Mouse (Mus musculus): Measurements from ENCODE around the gene Phrf1. TPM values are rescaled to one million over a fixed set of nuclear protein-coding genes. Genes with fewer than 3 reads are reported as not detected.

Gene Phrf1
- polyA plus RNA-seq, 1 experiment = 58.7 TPM

DNA sequence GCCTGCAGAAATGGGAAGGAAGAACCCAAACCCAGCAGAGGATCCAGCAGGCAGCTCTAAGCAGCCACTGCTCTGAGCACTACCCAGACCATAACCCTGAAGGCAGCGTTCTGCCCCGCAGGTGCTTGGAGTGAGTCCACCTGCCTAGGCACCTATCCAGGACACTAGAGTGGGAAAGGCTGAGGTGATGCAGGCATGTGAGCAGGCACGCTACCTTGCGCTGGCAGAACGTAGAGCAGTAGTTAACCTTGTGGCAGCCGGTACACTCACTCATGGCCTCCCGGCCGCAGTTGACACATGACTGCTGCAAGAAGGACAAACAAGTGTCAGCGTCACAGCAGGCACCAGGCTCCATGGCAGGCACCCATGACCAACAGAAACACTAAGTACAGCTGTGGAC lies 72.8 kb downstream of the Phrf1 start:
- H3K4me3 ChIP-seq (ENCODE audit: insufficient read depth, low read length) = no peak overlapping the region
- peaks cover 2% of the 10 kb centered on the region; the same call in 1 of the 2 replicates for H3K4me1 ChIP-seq (ENCODE audit: control insufficient read depth, insufficient read depth, low read length)
- H3K27ac ChIP-seq (ENCODE audit: insufficient read depth, low read length) = no peak overlapping the region
- no peak for TF ChIP-seq POLR2A (IDR thresholded peaks at IDR 0.05; ENCODE audit: low read depth, low read length)
- TF ChIP-seq CTCF (IDR thresholded peaks at IDR 0.05; ENCODE audit: borderline replicate concordance, insufficient read depth, low read length) = no peak

DNA sequence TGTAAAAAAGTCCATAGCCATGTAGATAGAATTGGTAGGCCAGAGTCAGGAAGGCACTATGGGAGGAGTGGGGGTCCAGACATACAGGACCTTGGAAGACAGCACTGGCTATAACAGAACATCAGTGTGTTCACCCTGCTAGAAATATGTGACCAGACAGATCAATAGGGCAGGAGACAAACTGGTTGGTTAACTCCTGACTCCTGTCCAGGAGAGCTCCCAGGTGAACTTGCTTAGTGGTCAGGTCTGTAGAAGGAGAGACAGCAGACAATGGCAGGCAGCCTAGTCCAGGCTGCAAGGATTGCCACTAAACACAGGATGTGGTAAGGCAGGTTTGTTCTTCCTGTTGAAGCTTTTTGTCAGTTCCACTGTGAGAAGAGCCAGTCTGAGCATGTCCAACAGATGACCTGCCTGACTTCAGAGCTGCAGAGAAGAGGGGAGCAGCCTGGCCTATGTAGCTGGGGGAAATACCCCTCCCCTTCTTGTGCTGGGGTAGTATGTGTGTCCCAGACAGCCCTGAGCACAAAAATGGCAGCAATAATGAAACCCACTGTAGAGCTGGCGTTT lies 74.2 kb downstream of the Phrf1 start:
- no peaks in the 10 kb centered on the region for H3K4me1 ChIP-seq (ENCODE audit: control insufficient read depth, insufficient read depth, low read length)
- no peak overlapping the region for H3K27ac ChIP-seq (ENCODE audit: insufficient read depth, low read length)
- TF ChIP-seq CTCF (IDR thresholded peaks at IDR 0.05; ENCODE audit: borderline replicate concordance, insufficient read depth, low read length) (no peak), POLR2A (IDR thresholded peaks at IDR 0.05; ENCODE audit: low read depth, low read length) (no peak)
- H3K4me3 ChIP-seq (ENCODE audit: insufficient read depth, low read length) = no peak overlapping the region

DNA sequence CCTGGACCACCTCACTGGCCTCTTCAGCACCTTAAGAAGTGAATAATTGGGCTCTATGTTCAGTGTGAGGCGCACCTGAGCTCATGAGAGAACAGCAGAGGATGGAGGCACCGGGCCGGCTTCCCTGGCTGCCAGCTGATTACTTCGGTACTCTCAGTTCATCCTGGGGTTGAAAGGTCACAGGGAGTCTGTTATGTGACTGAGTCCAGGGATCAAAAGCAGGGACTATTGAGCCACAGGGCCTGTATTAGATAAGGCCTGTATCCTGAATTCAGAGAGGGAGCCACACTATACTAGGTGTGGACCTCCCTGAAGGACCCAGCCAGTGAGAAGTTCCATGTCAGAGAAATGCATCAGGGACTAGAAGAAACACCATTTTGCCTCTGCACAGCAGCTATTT lies 76.0 kb downstream of the Phrf1 start:
- Histone ChIP-seq H3K4me1 (ENCODE audit: control insufficient read depth, insufficient read depth, low read length) (no peaks in the 10 kb centered on the region), H3K27ac (ENCODE audit: insufficient read depth, low read length) (no peak overlapping the region), H3K4me3 (ENCODE audit: insufficient read depth, low read length) (no peak overlapping the region)
- TF ChIP-seq CTCF (IDR thresholded peaks at IDR 0.05; ENCODE audit: borderline replicate concordance, insufficient read depth, low read length) (no peak), POLR2A (IDR thresholded peaks at IDR 0.05; ENCODE audit: low read depth, low read length) (no peak)

Other genes with a start within 250 kb of the Phrf1 start
- 1,040 and 1,188 TPM in 2 replicates for gene Ifitm3, start 218.0 kb upstream of the Phrf1 start, polyA plus RNA-seq (2011; ENCODE audit: insufficient read length, low read depth, missing spikeins)
- not detected in 2 replicates for gene Ifitm6, start 210.9 kb upstream of the Phrf1 start, polyA plus RNA-seq (2011; ENCODE audit: insufficient read length, low read depth, missing spikeins)
- not detected in 2 replicates for gene Gm17387, start 199.7 kb upstream of the Phrf1 start, polyA plus RNA-seq (2011; ENCODE audit: insufficient read length, low read depth, missing spikeins)
- gene B4galnt4, start 167.7 kb upstream of the Phrf1 start, polyA plus RNA-seq (2011; ENCODE audit: insufficient read length, low read depth, missing spikeins) = 0.53 and 1.6 TPM in 2 replicates
- not detected in 2 replicates for gene Pkp3, start 150.6 kb upstream of the Phrf1 start, polyA plus RNA-seq (2011; ENCODE audit: insufficient read length, low read depth, missing spikeins)
- not detected in 2 replicates for gene Sigirr, start 128.2 kb upstream of the Phrf1 start, polyA plus RNA-seq (2011; ENCODE audit: insufficient read length, low read depth, missing spikeins)
- gene Ano9, start 111.0 kb upstream of the Phrf1 start, polyA plus RNA-seq (2011; ENCODE audit: insufficient read length, low read depth, missing spikeins) = not detected in 2 replicates
- gene Ptdss2, start 106.4 kb upstream of the Phrf1 start, polyA plus RNA-seq (2011; ENCODE audit: insufficient read length, low read depth, missing spikeins) = 27.0 and 28.3 TPM in 2 replicates
- gene Rnh1, start 55.9 kb upstream of the Phrf1 start, polyA plus RNA-seq (2011; ENCODE audit: insufficient read length, low read depth, missing spikeins) = 108 and 119 TPM in 2 replicates
- 54.0 and 62.7 TPM in 2 replicates for gene Hras, start 34.8 kb upstream of the Phrf1 start, polyA plus RNA-seq (2011; ENCODE audit: insufficient read length, low read depth, missing spikeins)
- 1.9 and 2.4 TPM in 2 replicates for gene Lrrc56, start 34.6 kb upstream of the Phrf1 start, polyA plus RNA-seq (2011; ENCODE audit: insufficient read length, low read depth, missing spikeins)
- 0.38 and 0.58 TPM in 2 replicates for gene Lmntd2, start 14.7 kb upstream of the Phrf1 start, polyA plus RNA-seq (2011; ENCODE audit: insufficient read length, low read depth, missing spikeins)
- 3.9 and 5.8 TPM in 2 replicates for gene Rassf7, start 12.9 kb upstream of the Phrf1 start, polyA plus RNA-seq (2011; ENCODE audit: insufficient read length, low read depth, missing spikeins)
- 6.0 and 7.2 TPM in 2 replicates for gene Irf7, start 37.7 kb downstream of the Phrf1 start, polyA plus RNA-seq (2011; ENCODE audit: insufficient read length, low read depth, missing spikeins)
- not detected in 2 replicates for gene Cdhr5, start 48.0 kb downstream of the Phrf1 start, polyA plus RNA-seq (2011; ENCODE audit: insufficient read length, low read depth, missing spikeins)
- gene Sct, start 50.3 kb downstream of the Phrf1 start, polyA plus RNA-seq (2011; ENCODE audit: insufficient read length, low read depth, missing spikeins) = not detected in 2 replicates
- gene Drd4, start 63.2 kb downstream of the Phrf1 start, polyA plus RNA-seq (2011; ENCODE audit: insufficient read length, low read depth, missing spikeins) = 0.28 TPM in 1 of 2 replicates, not detected in the other
- 30.5 and 37.2 TPM in 2 replicates for gene Deaf1, start 98.9 kb downstream of the Phrf1 start, polyA plus RNA-seq (2011; ENCODE audit: insufficient read length, low read depth, missing spikeins)
- gene Tmem80, start 99.0 kb downstream of the Phrf1 start, polyA plus RNA-seq (2011; ENCODE audit: insufficient read length, low read depth, missing spikeins) = 24.6 and 25.4 TPM in 2 replicates
- 4.2 and 9.1 TPM in 2 replicates for gene Eps8l2, start 110.1 kb downstream of the Phrf1 start, polyA plus RNA-seq (2011; ENCODE audit: insufficient read length, low read depth, missing spikeins)
- gene Taldo1, start 163.4 kb downstream of the Phrf1 start, polyA plus RNA-seq (2011; ENCODE audit: insufficient read length, low read depth, missing spikeins) = 93.0 and 121 TPM in 2 replicates
- gene Gatd1, start 185.4 kb downstream of the Phrf1 start, polyA plus RNA-seq (2011; ENCODE audit: insufficient read length, low read depth, missing spikeins) = 30.5 and 41.5 TPM in 2 replicates
- gene Cend1, start 200.7 kb downstream of the Phrf1 start, polyA plus RNA-seq (2011; ENCODE audit: insufficient read length, low read depth, missing spikeins) = 4.9 and 5.4 TPM in 2 replicates
- 24.0 and 26.9 TPM in 2 replicates for gene Slc25a22, start 209.1 kb downstream of the Phrf1 start, polyA plus RNA-seq (2011; ENCODE audit: insufficient read length, low read depth, missing spikeins)
- gene Pidd1, start 215.2 kb downstream of the Phrf1 start, polyA plus RNA-seq (2011; ENCODE audit: insufficient read length, low read depth, missing spikeins) = 12.4 and 18.1 TPM in 2 replicates
- gene Rplp2, start 218.6 kb downstream of the Phrf1 start, polyA plus RNA-seq (2011; ENCODE audit: insufficient read length, low read depth, missing spikeins) = 1,600 and 1,818 TPM in 2 replicates
- 18.9 and 26.7 TPM in 2 replicates for gene Pnpla2, start 226.4 kb downstream of the Phrf1 start, polyA plus RNA-seq (2011; ENCODE audit: insufficient read length, low read depth, missing spikeins)
- 1.3 and 2.7 TPM in 2 replicates for gene Cracr2b, start 232.3 kb downstream of the Phrf1 start, polyA plus RNA-seq (2011; ENCODE audit: insufficient read length, low read depth, missing spikeins)
- 58.4 and 94.0 TPM in 2 replicates for gene Cd151, start 238.6 kb downstream of the Phrf1 start, polyA plus RNA-seq (2011; ENCODE audit: insufficient read length, low read depth, missing spikeins)
- 13.1 and 24.1 TPM in 2 replicates for gene Polr2l, start 246.3 kb downstream of the Phrf1 start, polyA plus RNA-seq (2011; ENCODE audit: insufficient read length, low read depth, missing spikeins)
- gene Tspan4, start 246.5 kb downstream of the Phrf1 start, polyA plus RNA-seq (2011; ENCODE audit: insufficient read length, low read depth, missing spikeins) = 184 and 207 TPM in 2 replicates